Mouse (Mus musculus): Measurements from ENCODE around the gene Cep89. TPM values are rescaled to one million over a fixed set of nuclear protein-coding genes. Genes with fewer than 3 reads are reported as not detected.

The Cep89 gene
- polyA plus RNA-seq, 1 experiment from 2014 or later = 25.1 TPM

GRCm38 (mm10) chr7:35415226-35415625, 18.4 kb downstream of the Cep89 start:
- H3K36me3 ChIP-seq (ENCODE audit: control insufficient read depth, insufficient read depth, low read length) = peaks cover 4% of the 10 kb centered on the region
- H3K4me2 ChIP-seq (ENCODE audit: low read depth, low read length) = no peak overlapping the region
- 66% methylated on average over 5 of the region's 5 CpGs for WGBS

GRCm38 (mm10) chr7:35415801-35416653, 19.2 kb downstream of the Cep89 start:
- no peaks in the 10 kb centered on the region for H3K9me3 ChIP-seq (ENCODE audit: control insufficient read depth, low read length)
- no peak for ATAC-seq (ENCODE audit: low read depth)
- no peak overlapping the region for H3K4me3 ChIP-seq (ENCODE audit: low read depth, low read length)
- no peak overlapping the region for H3K9ac ChIP-seq (replicated peaks; ENCODE audit: low read depth, low read length)
- no peaks in the 10 kb centered on the region for H3K4me1 ChIP-seq (ENCODE audit: control insufficient read depth, insufficient read depth, low read length)
- H3K4me2 ChIP-seq (ENCODE audit: low read depth, low read length) = no peak overlapping the region
- WGBS = 84% methylated on average over 9 of the region's 9 CpGs
- no peaks in the 10 kb centered on the region for H3K27me3 ChIP-seq (ENCODE audit: control insufficient read depth, insufficient read depth, low read length)
- peaks cover 4% of the 10 kb centered on the region for H3K36me3 ChIP-seq (ENCODE audit: control insufficient read depth, insufficient read depth, low read length)
- no peak overlapping the region for H3K27ac ChIP-seq (ENCODE audit: low read depth, low read length)

More at GRCm38 (mm10) chr7:35415226-35415625, 18.4 kb downstream of the Cep89 start:
- no peak overlapping the region for H3K4me3 ChIP-seq (ENCODE audit: low read depth, low read length)
- H3K9me3 ChIP-seq (ENCODE audit: control insufficient read depth, low read length) = no peaks in the 10 kb centered on the region
- H3K27me3 ChIP-seq (ENCODE audit: control insufficient read depth, insufficient read depth, low read length) = no peaks in the 10 kb centered on the region
- no peaks in the 10 kb centered on the region for H3K4me1 ChIP-seq (ENCODE audit: control insufficient read depth, insufficient read depth, low read length)
- ATAC-seq (ENCODE audit: low read depth) = no peak
- no peak overlapping the region for H3K27ac ChIP-seq (ENCODE audit: low read depth, low read length)
- H3K9ac ChIP-seq (replicated peaks; ENCODE audit: low read depth, low read length) = no peak overlapping the region

- Histone ChIP-seq H3K4me3 (ENCODE audit: low read depth, low read length) (no peak overlapping the region), H3K9me3 (ENCODE audit: control insufficient read depth, low read length) (no peaks in the 10 kb centered on the region), H3K27me3 (ENCODE audit: control insufficient read depth, insufficient read depth, low read length) (no peaks in the 10 kb centered on the region), H3K4me1 (ENCODE audit: control insufficient read depth, insufficient read depth, low read length) (no peaks in the 10 kb centered on the region), H3K9ac (replicated peaks; ENCODE audit: low read depth, low read length) (no peak overlapping the region), H3K27ac (ENCODE audit: low read depth, low read length) (no peak overlapping the region), H3K36me3 (ENCODE audit: control insufficient read depth, insufficient read depth, low read length) (peaks cover 4% of the 10 kb centered on the region; the same call in 1 of the 2 replicates), H3K4me2 (ENCODE audit: low read depth, low read length) (no peak overlapping the region)
- ATAC-seq (ENCODE audit: low read depth) = no peak
- 90% methylated on average over 5 of the region's 5 CpGs for WGBS
Observed at GRCm38 (mm10) chr7:35416654-35416948, 19.8 kb downstream of the Cep89 start.

- H3K27ac ChIP-seq (ENCODE audit: low read depth, low read length) = no peak overlapping the region
- no peak overlapping the region for H3K4me2 ChIP-seq (ENCODE audit: low read depth, low read length)
- H3K36me3 ChIP-seq (ENCODE audit: control insufficient read depth, insufficient read depth, low read length) = peaks cover 4% of the 10 kb centered on the region; the same call in 1 of the 2 replicates
- H3K9ac ChIP-seq (replicated peaks; ENCODE audit: low read depth, low read length) = no peak overlapping the region
- H3K4me3 ChIP-seq (ENCODE audit: low read depth, low read length) = no peak overlapping the region
- 95% methylated on average over 10 of the region's 10 CpGs for WGBS
- ATAC-seq (ENCODE audit: low read depth) = no peak
- H3K4me1 ChIP-seq (ENCODE audit: control insufficient read depth, insufficient read depth, low read length) = no peaks in the 10 kb centered on the region
- no peaks in the 10 kb centered on the region for H3K27me3 ChIP-seq (ENCODE audit: control insufficient read depth, insufficient read depth, low read length)
- H3K9me3 ChIP-seq (ENCODE audit: control insufficient read depth, low read length) = no peaks in the 10 kb centered on the region
Observed at GRCm38 (mm10) chr7:35423071-35423470, 26.2 kb downstream of the Cep89 start.

- H3K9ac ChIP-seq (replicated peaks; ENCODE audit: low read depth, low read length) = no peak overlapping the region
- H3K36me3 ChIP-seq (ENCODE audit: control insufficient read depth, insufficient read depth, low read length) = peaks cover 15% of the 10 kb centered on the region
- no peak for ATAC-seq (ENCODE audit: low read depth)
- H3K27me3 ChIP-seq (ENCODE audit: control insufficient read depth, insufficient read depth, low read length) = no peaks in the 10 kb centered on the region
- H3K4me2 ChIP-seq (ENCODE audit: low read depth, low read length) = no peak overlapping the region
- WGBS = 97% methylated on average over 10 of the region's 10 CpGs
- no peak overlapping the region for H3K4me3 ChIP-seq (ENCODE audit: low read depth, low read length)
- no peak overlapping the region for H3K27ac ChIP-seq (ENCODE audit: low read depth, low read length)
- no peaks in the 10 kb centered on the region for H3K4me1 ChIP-seq (ENCODE audit: control insufficient read depth, insufficient read depth, low read length)
- no peaks in the 10 kb centered on the region for H3K9me3 ChIP-seq (ENCODE audit: control insufficient read depth, low read length)
Observed at GRCm38 (mm10) chr7:35428146-35428545, 31.3 kb downstream of the Cep89 start.

GRCm38 (mm10) chr7:35435266-35435665, 38.4 kb downstream of the Cep89 start:
- H3K36me3 ChIP-seq (ENCODE audit: control insufficient read depth, insufficient read depth, low read length) = peaks cover 45% of the 10 kb centered on the region
- H3K4me1 ChIP-seq (ENCODE audit: control insufficient read depth, insufficient read depth, low read length) = no peaks in the 10 kb centered on the region
- WGBS = 80% methylated on average over 9 of the region's 9 CpGs
- no peak overlapping the region for H3K4me3 ChIP-seq (ENCODE audit: low read depth, low read length)
- no peak overlapping the region for H3K4me2 ChIP-seq (ENCODE audit: low read depth, low read length)
- ATAC-seq (ENCODE audit: low read depth) = no peak
- no peak overlapping the region for H3K9ac ChIP-seq (replicated peaks; ENCODE audit: low read depth, low read length)
- no peak overlapping the region for H3K27ac ChIP-seq (ENCODE audit: low read depth, low read length)
- H3K27me3 ChIP-seq (ENCODE audit: control insufficient read depth, insufficient read depth, low read length) = no peaks in the 10 kb centered on the region
- H3K9me3 ChIP-seq (ENCODE audit: control insufficient read depth, low read length) = no peaks in the 10 kb centered on the region

GRCm38 (mm10) chr7:35447501-35447900, 50.7 kb downstream of the Cep89 start:
- no peaks in the 10 kb centered on the region for H3K9me3 ChIP-seq (ENCODE audit: control insufficient read depth, low read length)
- no peaks in the 10 kb centered on the region for H3K4me1 ChIP-seq (ENCODE audit: control insufficient read depth, insufficient read depth, low read length)
- no peaks in the 10 kb centered on the region for H3K27me3 ChIP-seq (ENCODE audit: control insufficient read depth, insufficient read depth, low read length)
- H3K36me3 ChIP-seq (ENCODE audit: control insufficient read depth, insufficient read depth, low read length) = no peaks in the 10 kb centered on the region
- no peak overlapping the region for H3K9ac ChIP-seq (replicated peaks; ENCODE audit: low read depth, low read length)
- whole genome bisulfite sequencing = 50% methylated on average over 4 of the region's 4 CpGs
- H3K27ac ChIP-seq (ENCODE audit: low read depth, low read length) = no peak overlapping the region
- ATAC-seq (ENCODE audit: low read depth) = no peak
- H3K4me3 ChIP-seq (ENCODE audit: low read depth, low read length) = no peak overlapping the region
- no peak overlapping the region for H3K4me2 ChIP-seq (ENCODE audit: low read depth, low read length)

GRCm38 (mm10) chr7:35447996-35448846, 51.4 kb downstream of the Cep89 start, which contains the start of gene Slc7a9:
Gene Slc7a9, plus strand, starts transcription at chr7:35448796.
- no peak for ATAC-seq (ENCODE audit: low read depth)
- Histone ChIP-seq H3K27ac (ENCODE audit: low read depth, low read length) (no peak within 1 kb of the TSS), H3K36me3 (ENCODE audit: control insufficient read depth, insufficient read depth, low read length) (no peaks in the 10 kb centered on the region), H3K9ac (replicated peaks; ENCODE audit: low read depth, low read length) (no peak within 1 kb of the TSS), H3K9me3 (ENCODE audit: control insufficient read depth, low read length) (no peaks in the 10 kb centered on the region), H3K27me3 (ENCODE audit: control insufficient read depth, insufficient read depth, low read length) (no peaks in the 10 kb centered on the region), H3K4me2 (ENCODE audit: low read depth, low read length) (no peak within 1 kb of the TSS), H3K4me3 (ENCODE audit: low read depth, low read length) (no peak within 1 kb of the TSS), H3K4me1 (ENCODE audit: control insufficient read depth, insufficient read depth, low read length) (no peaks in the 10 kb centered on the region)
- 24% methylated on average over 15 of the region's 15 CpGs for WGBS

- 83% methylated on average over 7 of the region's 7 CpGs for WGBS
- Histone ChIP-seq H3K4me1 (ENCODE audit: control insufficient read depth, insufficient read depth, low read length) (no peaks in the 10 kb centered on the region), H3K9ac (replicated peaks; ENCODE audit: low read depth, low read length) (no peak overlapping the region), H3K4me3 (ENCODE audit: low read depth, low read length) (no peak overlapping the region), H3K36me3 (ENCODE audit: control insufficient read depth, insufficient read depth, low read length) (no peaks in the 10 kb centered on the region), H3K4me2 (ENCODE audit: low read depth, low read length) (no peak overlapping the region), H3K27me3 (ENCODE audit: control insufficient read depth, insufficient read depth, low read length) (no peaks in the 10 kb centered on the region), H3K27ac (ENCODE audit: low read depth, low read length) (no peak overlapping the region), H3K9me3 (ENCODE audit: control insufficient read depth, low read length) (no peaks in the 10 kb centered on the region)
- no peak for ATAC-seq (ENCODE audit: low read depth)
Observed at GRCm38 (mm10) chr7:35448867-35449266, 52.0 kb downstream of the Cep89 start.
